Mouse (Mus musculus): ENCODE results near the gene Srp68. TPM values are rescaled to one million over a fixed set of nuclear protein-coding genes. Genes with fewer than 3 reads are reported as not detected.
A peak's percentile ranks its signal among the peaks of the same experiment; 100 is the strongest.

Gene Srp68
- total RNA-seq, 1 experiment from 2014 or later: 25.7 TPM

DNA sequence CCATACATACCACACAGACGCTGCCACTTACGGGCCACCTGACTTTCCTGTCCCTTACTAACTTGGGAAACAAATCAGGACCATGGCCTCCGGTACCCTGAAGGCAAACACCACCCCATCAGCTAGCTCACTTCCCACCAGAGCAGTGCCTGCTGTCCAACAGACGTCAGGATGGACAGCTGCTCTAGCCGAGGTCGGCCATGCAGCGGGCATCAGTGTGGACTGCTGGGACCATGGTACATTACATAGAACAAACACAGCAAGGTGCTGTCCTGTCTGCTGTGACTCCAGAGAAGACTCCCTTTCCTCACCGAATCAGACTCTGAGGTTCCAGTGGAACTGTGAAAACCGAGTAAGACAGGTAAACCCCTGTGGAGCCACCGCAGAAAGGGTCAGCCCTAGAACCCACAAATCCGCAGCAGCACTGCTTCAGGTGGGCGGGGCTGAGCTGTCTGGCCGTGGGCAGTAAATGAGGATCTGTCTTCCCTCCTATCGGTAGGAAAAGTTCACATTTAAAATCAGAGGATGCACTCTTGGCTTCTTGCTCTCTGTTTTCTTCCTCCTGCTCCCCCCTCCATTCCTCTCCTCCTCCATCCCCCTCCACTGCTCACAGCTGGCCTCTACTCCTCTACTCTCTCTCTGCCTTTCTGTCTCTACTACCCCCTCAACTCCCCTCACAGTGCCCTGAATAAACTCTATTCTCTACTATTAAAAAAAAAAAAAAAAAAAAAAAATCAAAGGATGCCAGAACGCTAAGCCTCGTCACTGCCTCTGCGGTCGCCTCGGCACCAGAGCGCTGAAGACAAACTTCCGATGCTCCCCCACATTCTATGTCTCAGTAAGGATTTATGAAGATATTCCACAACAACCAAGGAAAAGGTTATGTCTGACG lies 18.7 kb downstream of the Srp68 start:
- ATAC-seq (replicated peaks; ENCODE audit: insufficient number of reproducible peaks, low FRiP score, low TSS enrichment, poor library complexity, severe bottlenecking): 0 out of 2 replicates have a peak, but pooled peaks have one; percentile 27

DNA sequence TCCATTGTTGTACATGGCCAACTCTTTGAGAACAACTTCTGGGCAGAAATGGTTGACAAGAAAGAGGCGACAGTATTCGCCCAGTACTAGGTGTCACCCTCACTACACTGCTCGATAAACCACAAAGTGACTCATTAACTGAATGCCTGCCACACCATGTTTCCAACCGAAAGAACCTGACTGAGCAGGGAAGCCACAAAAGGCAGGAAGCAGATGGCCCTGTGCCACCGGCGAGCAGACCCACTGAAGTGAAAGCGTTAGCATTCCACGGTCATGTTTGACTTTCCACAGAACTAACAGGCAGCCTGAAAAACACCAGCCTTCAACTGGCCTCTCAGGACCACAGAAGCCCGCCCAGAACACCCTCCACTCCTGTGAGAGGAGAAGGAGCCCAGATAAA lies 19.4 kb downstream of the Srp68 start:
- 0 out of 2 replicates have a peak, but pooled peaks have one; percentile 46 for ATAC-seq (replicated peaks; ENCODE audit: insufficient number of reproducible peaks, low FRiP score, low TSS enrichment, poor library complexity, severe bottlenecking)

DNA sequence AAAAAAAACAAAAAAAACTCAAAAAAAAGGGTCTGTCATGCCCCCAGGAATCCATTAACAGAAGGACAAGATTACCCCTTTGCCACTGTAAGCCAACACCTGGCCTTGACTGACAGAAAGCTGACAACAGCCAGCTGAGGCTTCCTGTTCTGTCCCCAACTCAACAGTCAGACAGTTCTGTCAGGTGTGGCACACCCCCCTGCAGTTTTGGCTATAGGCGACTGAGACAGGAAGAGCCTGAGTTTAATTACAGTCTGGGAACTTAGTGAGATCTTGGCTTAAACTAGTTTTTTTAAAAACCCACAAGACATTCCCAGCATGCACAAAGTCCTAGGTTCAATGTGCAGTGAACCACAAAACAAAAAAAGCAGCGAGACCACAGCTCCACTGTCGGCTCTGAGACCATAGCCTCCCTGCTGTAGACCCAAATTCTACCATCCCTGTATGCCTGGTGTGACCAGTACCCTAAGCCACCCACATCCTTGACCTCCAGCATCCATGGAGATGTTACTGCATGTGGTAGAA lies 20.9 kb downstream of the Srp68 start:
- no peak for ATAC-seq (replicated peaks; ENCODE audit: insufficient number of reproducible peaks, low FRiP score, low TSS enrichment, poor library complexity, severe bottlenecking)

DNA sequence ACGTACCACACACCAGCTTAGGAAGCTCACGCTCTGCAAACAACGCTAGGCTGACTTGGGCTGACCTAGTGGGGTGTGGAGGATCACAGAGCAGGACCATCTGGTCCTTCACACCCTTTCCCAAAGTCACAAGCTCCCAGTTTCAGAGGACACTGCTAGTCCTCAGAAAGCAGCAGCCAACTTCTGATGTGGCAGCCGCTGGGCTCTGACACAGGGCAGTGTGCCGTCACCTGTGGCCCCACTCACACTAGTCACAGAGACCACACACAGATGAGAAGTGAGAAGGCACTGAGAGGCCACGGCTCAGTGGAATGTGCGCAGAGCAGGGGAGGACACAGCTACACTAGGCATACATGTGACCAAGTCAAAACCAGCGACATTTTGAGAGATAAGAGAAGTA lies 23.1 kb downstream of the Srp68 start:
- no peak for ATAC-seq (replicated peaks; ENCODE audit: insufficient number of reproducible peaks, low FRiP score, low TSS enrichment, poor library complexity, severe bottlenecking)

DNA sequence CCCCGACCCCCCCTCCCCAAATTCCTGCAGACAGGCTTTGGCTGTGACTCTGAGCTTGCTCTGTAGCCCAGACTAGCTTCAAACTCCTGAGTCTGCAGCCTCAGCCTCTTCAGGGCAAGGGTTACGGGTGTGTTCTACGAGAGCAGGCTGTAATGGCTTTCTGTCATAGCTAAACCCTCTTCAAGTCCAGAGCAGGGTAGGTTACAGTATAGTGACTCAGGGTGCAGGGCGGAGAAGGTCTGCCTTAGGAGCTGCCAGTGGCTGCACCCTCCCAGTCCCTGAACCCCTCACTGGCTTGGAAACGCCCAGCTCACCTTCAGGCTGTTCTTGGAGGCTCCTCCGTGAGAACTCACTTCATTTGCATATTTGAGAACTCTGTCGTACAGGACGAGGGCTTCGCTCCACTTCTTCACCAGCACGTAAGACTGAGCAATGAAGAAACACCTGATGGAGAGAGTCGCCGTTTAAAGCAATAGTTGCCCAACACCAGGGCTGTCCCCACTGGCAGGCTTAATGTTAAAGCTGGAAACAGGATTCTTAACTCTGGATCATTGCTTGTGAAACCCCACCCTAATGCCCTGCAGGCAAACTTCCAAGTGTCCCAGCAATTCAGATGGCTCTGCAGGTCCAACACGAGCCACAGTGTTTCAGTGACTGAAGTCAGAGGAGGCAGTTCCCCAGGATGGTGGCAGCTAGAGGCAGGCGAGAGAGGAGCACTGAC lies 26.4 kb downstream of the Srp68 start:
- ATAC-seq (replicated peaks; ENCODE audit: insufficient number of reproducible peaks, low FRiP score, low TSS enrichment, poor library complexity, severe bottlenecking): no peak

DNA sequence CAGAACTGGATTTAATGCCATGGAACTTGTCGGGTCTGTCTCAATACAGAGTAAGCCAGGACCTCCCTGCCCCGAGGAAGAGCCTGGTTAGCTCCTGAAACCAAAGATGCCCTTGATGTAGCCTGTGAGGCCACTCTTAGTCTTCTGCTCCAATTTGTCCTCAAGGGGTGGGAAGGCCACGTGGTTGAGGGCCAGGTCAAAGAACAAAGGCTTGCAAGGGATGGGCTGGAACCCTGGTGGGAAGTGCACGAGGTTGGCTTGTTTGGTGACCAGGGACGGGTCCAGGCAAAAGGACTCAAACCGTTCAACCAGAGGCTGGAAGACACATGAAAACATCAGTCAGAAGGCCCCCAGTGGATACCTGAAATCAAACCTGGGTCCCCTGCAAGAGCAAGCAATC lies 28.4 kb downstream of the Srp68 start:
- no peak for ATAC-seq (replicated peaks; ENCODE audit: insufficient number of reproducible peaks, low FRiP score, low TSS enrichment, poor library complexity, severe bottlenecking)

DNA sequence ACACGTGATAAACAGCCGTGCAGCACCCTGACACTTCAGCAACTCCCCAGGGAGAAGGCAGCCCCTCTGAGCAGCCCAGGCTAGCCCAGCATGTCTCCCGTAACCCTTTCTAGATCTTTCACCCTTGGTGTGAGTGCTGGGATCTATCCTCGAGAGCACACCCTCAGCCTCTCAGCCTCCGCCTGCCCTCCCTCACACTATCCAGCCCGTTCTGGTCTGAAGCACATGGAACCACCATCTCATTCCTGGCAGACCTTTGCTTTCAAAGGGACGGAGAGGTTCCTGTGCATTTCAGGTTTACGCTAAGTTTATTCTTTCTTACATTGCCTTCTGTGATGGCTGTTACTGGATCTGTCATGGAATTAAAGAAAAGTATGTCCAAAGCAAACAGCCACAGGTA lies 29.4 kb downstream of the Srp68 start:
- ATAC-seq (replicated peaks; ENCODE audit: insufficient number of reproducible peaks, low FRiP score, low TSS enrichment, poor library complexity, severe bottlenecking): no peak

DNA sequence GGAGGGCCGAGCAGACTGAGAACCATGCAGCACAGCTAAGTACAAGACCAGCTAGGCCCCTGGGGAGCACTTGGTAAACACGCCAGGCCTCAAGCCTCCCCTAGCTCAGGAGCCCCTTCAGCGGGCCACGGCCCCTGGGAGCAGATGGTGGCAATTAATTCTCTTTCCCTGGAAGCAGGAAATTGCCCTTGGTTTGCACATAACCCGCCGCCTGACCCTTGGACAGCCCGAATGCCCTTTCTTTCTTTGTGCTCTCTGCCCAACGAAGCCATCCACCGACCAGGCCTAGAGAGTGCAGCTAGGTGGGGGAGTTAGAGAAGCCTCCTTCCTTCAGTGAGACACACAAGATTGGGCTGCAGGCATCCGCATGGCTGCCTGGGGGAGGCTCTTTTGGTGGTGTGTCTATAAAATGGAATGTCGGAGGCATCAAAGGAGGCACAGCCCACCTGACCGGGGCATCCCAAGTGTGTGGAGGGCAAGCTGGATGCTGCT lies 32.2 kb downstream of the Srp68 start:
- no peak for ATAC-seq (replicated peaks; ENCODE audit: insufficient number of reproducible peaks, low FRiP score, low TSS enrichment, poor library complexity, severe bottlenecking)

DNA sequence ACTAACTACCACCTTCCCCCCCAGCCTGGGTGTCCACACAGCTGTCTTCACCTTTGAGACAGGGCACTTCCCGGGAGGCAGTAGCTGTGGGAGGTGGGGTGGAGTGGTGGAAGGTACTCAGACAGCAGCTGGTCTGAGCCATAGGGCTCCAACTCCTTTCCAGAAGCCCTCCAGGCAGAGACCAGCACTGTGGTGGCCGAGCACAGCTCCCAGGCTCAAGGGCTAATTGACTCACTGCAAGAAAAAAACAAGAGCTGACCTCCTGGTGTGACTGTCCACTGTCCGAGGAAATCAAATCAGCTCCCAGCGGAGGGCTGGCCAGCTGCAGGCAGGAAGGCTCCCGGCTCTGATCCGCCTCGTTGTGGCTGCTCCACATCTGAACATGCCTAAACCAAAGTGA lies 34.2 kb downstream of the Srp68 start:
- ATAC-seq (replicated peaks; ENCODE audit: insufficient number of reproducible peaks, low FRiP score, low TSS enrichment, poor library complexity, severe bottlenecking): no peak

DNA sequence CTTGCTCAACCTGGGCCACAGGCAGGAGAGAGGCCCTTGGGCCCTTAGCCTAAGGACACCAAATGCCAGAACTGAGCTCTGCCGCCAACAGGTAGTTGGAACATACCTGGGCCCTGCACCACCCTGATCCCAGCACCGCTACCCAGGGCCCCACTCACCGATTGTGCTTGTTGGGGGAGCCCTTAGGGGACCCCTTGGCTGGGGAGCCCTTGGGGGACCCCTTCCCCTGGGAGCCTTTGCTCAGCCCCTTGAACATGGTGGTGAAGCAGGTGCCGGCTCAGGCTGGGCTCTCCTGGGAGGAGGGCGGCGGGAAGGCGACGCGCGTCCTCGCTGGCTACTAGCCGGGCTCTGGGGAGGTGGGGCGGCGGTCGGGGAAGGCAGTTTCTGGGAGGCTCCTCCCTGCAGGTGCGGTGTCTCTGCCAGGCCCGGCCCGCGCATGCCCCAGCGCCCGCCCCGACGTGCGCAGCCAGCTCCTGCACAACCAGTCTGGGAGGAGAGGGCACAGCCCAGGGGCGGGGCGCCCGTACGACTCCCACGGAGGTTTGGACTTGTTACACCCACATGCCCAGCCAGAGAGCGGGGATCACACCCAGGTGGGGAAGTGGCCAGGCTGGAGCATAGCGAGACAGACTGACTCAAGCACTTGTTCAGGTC lies 36.1 kb downstream of the Srp68 start, which contains the start of gene Evpl:
Gene Evpl (minus strand): TSS at position 336 of the 654 bp plus-strand sequence.
- no peak for ATAC-seq (replicated peaks; ENCODE audit: insufficient number of reproducible peaks, low FRiP score, low TSS enrichment, poor library complexity, severe bottlenecking)

DNA sequence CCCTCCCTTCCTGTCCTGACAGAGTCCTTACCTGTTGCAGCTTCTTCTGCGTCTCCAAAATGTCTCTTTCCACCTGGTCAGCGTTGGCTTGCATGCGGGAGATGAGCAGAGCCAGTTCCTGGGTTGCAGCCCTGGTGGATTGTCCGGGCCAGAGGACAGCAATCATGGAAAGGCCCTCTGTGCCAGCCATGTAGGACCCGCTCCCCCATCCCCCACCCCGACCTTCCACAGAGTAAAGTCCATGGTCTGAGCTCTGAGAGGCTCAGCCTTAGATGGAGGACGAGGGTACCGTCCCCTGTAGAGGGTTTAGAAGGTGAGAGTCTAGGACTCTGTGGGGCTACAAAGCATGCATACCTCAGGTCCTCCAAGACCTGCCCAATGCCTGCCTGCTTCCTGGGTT lies 39.1 kb downstream of the Srp68 start:
- ATAC-seq (replicated peaks; ENCODE audit: insufficient number of reproducible peaks, low FRiP score, low TSS enrichment, poor library complexity, severe bottlenecking): no peak

DNA sequence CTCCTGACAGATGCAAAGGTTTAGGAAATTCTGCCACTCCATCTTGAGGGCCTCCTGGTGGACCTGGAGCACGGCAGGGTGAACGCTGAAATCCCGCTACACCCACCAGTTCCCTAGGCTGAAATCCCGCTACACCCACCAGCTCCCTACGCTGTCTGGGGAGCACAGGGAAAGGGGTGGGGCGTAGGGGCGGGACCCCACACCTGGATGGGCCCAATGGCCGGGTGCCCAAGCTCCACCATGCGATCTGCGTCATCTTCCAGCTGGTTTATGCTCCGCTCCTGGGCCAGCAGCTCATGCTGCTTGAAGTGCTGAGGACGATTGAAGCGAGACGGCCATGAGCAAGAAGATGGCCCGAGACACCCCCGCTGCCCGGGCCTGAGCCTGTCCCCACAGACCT lies 41.6 kb downstream of the Srp68 start:
- ATAC-seq (replicated peaks; ENCODE audit: insufficient number of reproducible peaks, low FRiP score, low TSS enrichment, poor library complexity, severe bottlenecking): no peak

DNA sequence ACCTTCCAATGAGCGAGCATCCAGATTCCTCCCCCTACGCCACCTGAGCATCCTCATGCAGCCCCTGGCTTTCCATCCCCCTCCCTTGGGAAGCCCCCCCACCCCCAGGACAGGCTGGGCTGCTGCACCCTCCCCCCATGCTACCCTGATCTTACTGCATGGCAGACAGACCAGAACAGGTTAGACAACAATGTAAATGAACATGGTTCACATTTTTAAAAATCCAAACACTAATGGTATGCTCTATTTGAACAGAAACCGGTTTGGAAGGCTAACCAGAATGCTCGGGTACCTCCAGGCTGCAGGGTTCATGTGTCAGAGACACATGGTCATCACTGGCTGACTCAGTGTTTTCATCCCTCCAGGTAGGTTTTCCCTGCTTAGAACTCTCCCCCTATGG lies 45.3 kb downstream of the Srp68 start:
- no peak for ATAC-seq (replicated peaks; ENCODE audit: insufficient number of reproducible peaks, low FRiP score, low TSS enrichment, poor library complexity, severe bottlenecking)

DNA sequence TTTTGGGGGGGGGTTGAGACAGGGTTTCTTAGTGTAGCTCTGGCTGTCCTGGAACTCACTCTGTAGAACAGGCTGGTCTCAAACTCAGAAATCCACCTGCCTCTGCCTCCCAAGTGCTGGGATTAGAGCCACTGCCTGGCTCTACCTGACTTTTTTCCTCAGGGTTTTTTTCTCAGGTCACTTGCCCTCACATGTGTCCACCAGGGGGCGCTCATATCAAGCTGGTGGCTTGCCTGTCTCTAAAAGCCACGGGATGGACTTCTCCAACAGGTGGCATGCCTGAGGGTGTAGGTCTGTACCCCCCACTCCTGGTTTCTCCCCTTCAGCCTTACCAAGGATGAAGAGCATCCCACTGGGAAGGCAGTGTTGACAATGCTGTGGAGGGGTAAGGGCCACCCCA lies 47.6 kb downstream of the Srp68 start:
- peak; percentile 58; the same call in 1 of the 2 replicates for ATAC-seq (replicated peaks; ENCODE audit: insufficient number of reproducible peaks, low FRiP score, low TSS enrichment, poor library complexity, severe bottlenecking)

DNA sequence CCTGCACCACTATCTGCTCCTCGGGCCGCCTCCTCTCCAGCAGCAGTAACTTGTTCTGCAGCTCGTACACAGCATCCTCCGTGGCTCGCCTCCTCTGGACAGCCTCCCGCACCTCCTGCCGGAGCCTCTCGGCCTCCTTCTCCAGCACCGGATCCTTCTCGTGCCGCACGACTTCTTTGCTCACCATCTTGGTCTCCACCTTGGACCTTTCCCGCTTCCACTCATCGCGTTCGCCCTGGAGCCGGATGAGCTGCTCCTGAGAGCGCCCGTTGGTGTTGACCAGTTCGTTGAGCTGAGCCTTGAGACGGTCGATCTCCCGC lies 51.3 kb downstream of the Srp68 start:
- ATAC-seq (replicated peaks; ENCODE audit: insufficient number of reproducible peaks, low FRiP score, low TSS enrichment, poor library complexity, severe bottlenecking): no peak

DNA sequence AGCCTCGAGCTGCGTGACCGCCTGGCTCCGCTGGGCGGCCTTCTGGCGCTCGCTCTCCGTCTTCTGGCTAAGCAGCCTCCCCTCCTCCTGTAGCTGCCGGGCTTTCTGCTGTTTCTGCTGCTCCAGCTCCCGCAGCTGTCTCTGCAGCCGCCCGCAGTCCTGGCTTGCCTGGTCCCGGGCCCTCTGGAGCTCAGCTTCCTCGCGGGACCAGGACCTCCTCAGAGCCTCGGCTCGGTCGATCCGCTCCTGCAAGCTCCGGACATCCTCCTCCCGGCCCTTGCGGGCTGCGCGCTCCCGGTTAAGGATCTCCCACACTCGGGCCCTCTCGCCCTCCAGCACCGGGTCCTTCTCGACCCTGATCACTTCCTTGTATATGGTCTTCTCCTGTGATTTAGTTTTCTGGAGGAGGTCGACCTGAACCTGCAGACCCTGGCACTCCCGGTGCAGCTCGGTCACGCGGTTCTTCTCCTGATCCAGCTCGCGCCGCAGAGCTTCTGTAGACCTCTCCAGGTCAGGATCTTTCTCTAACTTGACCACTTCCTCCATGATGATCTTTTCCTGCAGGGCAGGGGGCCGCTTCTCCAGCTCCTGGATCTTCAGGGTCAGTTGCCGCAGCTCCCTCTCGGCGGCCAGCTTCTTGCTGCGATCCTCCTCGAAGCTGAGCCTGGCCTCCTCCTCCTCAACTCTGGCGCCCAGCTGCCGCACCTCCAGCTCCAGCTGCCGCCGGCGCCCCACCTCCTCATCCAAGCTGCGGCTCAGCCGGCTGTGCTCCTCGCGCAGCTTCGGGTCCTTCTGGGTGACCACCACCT lies 51.9 kb downstream of the Srp68 start:
- no peak for ATAC-seq (replicated peaks; ENCODE audit: insufficient number of reproducible peaks, low FRiP score, low TSS enrichment, poor library complexity, severe bottlenecking)

DNA sequence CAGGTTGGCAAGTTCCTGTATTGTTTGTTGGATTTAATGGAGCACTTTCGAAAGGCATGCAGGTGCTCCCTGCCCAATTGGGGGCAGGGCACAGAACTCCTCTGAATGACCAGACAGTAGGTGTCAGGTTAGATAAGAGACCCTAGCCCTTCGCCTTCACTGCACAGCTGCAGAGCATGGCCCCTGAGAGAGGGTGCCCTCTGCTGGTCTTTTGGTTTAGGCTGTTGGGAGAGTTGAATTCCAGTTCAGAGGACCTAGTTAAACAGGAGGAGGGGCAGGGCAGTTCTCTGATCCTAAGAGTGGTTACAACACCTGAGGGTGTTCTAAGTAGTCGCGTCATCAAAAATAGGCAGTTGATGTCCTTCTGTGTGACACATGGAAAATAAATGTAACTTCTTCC lies 54.1 kb downstream of the Srp68 start:
- no peak for ATAC-seq (replicated peaks; ENCODE audit: insufficient number of reproducible peaks, low FRiP score, low TSS enrichment, poor library complexity, severe bottlenecking)

DNA sequence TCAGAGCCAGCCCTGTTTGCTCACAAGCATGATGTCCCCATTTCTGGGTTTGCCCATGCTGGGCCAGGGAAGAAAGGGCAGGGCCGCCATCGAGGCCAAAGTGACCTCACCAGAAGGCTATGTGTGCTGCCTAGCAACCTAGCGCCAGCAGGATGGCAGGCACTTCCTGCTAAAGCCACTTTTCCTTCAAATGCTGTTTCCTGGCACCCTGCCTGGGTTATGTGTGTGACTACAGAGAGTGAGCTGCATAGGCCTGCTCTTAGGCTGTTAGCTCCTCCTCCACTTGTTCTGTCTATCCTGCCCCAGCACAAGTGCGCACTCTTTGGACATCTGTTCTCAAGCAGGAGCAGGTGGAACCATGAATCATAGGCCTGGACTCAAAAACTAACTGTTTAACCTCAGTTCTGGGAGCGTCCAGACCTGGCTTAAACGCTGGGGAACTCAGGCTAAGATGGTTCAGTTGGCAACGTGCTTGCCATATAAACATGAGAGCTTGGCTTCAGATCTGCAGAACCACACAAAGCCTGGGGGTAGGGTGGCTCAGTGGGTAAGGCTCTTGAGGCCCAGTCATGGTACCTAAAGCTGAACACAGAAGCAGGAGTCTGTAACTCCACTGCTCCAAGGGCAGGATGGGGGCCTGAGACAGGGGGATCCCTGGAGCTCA lies 55.1 kb downstream of the Srp68 start:
- ATAC-seq (replicated peaks; ENCODE audit: insufficient number of reproducible peaks, low FRiP score, low TSS enrichment, poor library complexity, severe bottlenecking): no peak
